Mouse (Mus musculus) 416B (cell line): Measurements from ENCODE around the gene Gtf2ird1.
"Not testable (repeated sequence)": the region's sequence is repeated elsewhere in the genome, so short reads cannot be mapped to it uniquely, and the experiment has no call there.

Experiments used
- DNase-seq: peaks from one replicate; pipeline ENCODE4 v3.0.0; 2011; ENCODE audit warnings: low read depth

The Gtf2ird1 gene

GRCm38 (mm10) chr5:134343530-134343929 is 113.0 kb downstream of the Gtf2ird1 start:
- DNase-seq, result not testable (repeated sequence)

DNA sequence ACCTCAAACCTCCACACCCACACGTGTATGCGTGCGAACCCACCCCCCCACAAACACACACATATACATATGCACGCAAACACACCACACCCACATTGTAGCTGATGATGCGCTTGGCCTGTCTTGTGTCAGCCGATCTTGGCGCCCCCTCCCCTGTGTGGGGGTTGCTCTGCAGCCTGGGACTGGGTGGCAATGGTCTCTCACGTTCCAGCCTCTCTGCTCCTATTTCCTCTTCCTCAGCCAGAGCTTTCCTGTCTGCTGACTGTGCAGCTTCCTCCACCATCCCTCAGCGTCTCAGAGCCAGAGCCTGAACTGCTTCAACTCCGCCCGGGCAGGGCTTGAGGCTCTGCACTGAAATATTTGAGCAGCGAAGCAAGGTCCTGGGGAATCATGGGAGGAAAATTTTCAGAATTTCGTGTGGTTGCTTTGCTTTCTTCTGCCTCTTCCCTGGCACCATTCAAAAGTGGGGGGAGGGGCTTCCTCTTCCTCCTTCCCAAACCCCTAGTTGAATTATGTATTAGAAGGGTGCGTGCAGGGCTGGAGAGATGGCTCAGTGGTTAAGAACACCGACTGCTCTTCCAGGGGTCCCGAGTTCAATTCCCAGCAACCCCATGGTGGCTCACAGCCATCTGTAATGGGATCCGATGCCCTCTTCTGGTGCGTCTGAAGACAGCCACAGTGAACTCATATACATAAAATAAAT is 113.9 kb downstream of the Gtf2ird1 start:
- DNase-seq, result peak; percentile 32

DNA sequence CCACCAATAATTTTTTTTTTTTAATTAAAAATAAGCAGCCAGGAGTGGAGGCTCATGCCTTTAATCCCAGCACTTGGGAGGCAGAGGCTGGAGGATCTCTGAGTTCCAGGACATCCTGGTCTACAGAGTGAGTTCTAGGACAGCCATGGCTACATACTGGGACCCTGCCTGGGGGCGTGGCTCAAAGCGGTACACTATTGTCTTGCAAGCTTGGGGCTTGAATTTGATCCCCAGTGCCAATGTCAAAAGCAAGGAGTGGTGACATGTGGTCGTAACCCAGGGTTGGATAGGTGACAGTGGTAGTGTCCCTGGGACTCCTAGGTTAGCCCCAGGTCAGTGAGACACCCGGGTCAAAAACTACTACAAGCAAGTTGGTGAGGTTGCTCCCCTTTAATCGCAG is 114.8 kb downstream of the Gtf2ird1 start:
- no peak for DNase-seq

- peak; percentile 80 for DNase-seq
Measured at GRCm38 (mm10) chr5:134341321-134341720, 115.2 kb downstream of the Gtf2ird1 start.

DNA sequence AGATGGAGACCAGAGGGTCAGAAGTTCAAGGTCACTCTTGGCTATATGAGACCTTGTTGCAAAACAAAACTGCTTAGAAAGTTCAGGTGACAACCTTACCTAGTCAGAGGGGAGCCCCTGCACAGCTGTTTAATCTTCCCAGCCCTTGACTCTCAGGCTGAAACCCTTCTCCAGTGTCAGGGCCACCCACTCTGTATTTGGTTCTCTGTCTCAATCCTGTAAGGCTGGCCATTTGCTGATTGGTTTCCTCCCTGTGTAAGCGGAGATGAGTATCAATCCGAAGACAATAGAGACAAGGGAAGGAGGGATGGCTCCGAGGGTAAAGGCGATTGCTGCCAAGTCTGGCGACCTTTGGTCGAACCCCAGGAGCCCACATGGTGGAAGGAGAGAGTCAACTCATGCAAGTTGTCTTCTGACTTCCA is 116.4 kb downstream of the Gtf2ird1 start:
- DNase-seq, result no peak

DNA sequence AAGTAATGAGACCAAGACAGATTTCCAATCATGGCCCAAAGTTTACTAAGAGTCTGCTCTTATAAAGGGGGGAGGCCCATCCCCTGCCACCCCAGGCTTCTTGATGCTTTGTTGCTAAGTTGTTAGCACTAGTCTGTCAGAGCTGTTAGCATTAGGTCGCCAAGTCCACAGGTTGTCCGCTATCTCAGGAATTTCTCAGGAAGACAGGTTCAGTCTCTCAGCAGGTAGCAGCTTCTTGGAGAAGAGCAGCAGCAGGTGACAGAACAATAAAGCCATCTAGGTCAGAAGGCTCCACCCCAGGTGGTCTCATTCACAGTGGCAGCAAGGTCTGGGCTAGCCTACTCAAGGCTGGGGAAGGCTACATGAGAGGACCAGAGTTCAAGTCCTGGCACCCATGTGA is 119.5 kb downstream of the Gtf2ird1 start:
- DNase-seq, result not testable (repeated sequence)

DNA sequence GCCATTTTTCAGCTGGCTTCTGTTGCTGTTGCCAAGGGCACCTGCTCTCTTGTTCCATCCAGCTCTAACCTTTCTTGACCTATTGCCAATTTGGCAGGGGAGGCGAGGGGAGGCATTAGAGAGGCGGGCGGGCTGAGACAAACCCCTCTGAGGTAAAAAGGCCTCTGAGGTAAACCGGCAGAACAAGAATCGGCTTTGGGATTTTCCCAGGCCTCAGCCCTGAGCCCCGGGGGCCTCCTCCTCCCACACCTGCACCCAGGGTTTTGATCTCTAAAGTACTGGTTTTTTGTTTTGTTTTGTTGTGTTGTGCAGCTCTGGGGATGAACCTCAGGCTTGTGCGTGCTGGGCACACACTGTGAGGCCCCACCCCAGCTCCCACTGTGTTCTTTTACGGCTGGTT is 123.8 kb downstream of the Gtf2ird1 start:
- no peak for DNase-seq

DNA sequence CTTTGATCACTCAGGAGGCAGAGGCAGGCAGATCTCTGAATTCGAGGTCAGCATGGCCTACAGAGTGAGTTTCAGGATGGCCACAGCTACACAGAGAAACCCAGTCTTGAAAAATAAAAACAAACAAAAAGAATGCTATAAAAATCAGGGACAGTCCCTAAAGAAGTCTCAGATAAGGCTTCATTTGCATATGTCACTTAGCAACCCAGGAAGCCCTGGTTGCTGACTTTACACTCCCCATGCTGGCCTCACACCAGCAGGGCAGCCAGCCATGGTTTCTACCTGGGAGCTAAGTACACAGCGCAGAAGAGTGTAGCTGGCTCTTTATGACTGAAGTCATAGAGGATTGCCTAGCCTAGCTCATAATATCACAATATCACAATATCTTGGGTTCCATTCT is 126.4 kb downstream of the Gtf2ird1 start:
- DNase-seq, result no peak

- no peak for DNase-seq
Measured at GRCm38 (mm10) chr5:134329311-134329710, 127.2 kb downstream of the Gtf2ird1 start.

DNA sequence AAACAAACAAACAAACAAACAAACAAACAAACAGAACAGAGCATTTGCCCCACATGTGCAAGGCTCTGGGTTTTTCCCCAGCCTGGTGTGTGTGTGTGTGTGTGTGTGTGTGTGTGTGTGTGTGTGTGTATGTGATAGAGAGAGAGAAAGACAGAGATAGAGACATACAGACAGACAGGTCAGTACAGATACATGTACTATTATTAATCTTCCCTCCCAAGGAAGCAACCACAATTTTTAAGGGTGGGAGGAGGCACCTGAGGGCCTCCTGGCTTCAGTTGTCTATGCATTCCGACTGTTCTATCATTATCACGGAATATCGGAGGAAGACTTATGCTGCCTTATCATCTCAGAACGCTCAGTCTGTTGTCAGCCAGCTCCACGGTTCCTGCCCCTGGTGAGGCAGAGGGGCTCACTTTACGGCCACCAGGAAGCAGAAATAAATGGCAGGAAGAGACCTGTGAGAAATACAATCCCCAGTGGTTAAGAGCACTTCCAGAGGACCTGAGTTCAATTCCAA is 128.0 kb downstream of the Gtf2ird1 start:
- DNase-seq, result no peak

GRCm38 (mm10) chr5:134325856-134326566 is 130.5 kb downstream of the Gtf2ird1 start:
- peak; percentile 86 for DNase-seq

DNA sequence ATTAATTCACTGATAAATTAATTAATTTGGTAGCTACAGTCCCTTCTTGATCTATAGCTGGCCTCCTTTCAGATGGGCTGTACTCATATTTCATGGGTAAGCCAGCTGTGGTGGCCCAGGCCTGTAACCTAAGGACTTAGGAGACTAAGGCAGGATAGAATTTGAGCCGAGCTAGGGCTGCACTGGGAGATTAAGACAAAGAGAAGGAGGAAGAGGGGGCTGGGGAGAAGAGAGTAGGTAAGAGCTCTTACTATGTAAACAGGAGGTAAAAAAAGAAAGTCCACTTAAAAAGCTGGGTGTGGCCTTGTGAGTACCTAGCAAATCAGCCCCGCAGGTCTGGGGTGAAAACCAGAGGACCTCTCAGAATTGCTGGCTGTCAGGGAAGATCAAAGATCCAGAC is 132.6 kb downstream of the Gtf2ird1 start:
- peak; percentile 54 for DNase-seq

GRCm38 (mm10) chr5:134323311-134323710 is 133.2 kb downstream of the Gtf2ird1 start:
- peak; percentile 85 for DNase-seq

DNA sequence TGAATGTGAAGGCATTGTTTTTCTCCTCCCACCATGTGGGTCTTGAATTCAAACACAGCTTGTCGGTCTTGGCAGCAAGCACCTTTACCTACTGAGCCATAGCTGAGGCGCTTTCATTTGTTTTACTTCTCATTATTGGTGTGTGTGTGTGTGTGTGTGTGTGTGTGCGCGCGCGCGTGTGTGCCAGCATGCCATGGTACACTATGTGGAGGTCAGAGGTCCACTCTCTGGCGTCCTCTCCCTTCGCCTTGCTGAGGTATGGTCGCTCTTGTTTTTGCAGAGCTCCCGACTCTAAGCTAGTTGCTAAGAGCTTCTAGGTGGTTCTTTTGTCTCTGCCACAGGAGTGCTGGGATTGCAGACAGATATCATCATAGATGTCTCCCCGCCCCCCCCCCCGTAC is 134.2 kb downstream of the Gtf2ird1 start:
- DNase-seq, result no peak

GRCm38 (mm10) chr5:134321699-134322098 is 134.8 kb downstream of the Gtf2ird1 start:
- DNase-seq, result no peak

- no peak for DNase-seq
Measured at GRCm38 (mm10) chr5:134318903-134319302, 137.6 kb downstream of the Gtf2ird1 start.

DNA sequence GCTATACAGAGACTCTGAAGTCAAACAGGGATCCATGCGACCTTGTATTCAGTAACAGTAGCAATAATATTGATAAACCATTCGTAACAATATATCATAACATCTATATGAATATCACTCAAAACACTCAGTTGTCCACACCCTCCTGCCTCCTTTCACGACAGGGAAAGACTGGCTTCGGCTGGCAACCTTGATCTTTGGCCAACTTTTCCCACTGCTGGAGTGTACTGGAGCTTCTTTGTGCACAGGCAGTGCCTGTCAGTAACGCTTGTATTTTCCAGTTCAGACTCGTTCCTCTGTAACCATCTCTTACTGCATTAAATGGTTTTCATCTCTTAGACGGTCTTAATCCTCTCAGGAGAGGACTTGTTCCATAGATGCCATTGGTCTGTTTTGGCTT is 139.8 kb downstream of the Gtf2ird1 start:
- DNase-seq, result no peak

- DNase-seq, result peak; percentile 62
Measured at GRCm38 (mm10) chr5:134315623-134316350, 140.7 kb downstream of the Gtf2ird1 start.

- peak; percentile 99 for DNase-seq
Measured at GRCm38 (mm10) chr5:134314688-134315622, 141.6 kb downstream of the Gtf2ird1 start, which contains the start of gene Gtf2i. Gene Gtf2i, minus strand, starts transcription at chr5:134314760.

GRCm38 (mm10) chr5:134314068-134314674 is 142.3 kb downstream of the Gtf2ird1 start:
- DNase-seq, result no peak
